Mouse (Mus musculus) forebrain, postnatal 0 days (tissue): Measurements from ENCODE around the gene Dgkk. TPM values are rescaled to one million over a fixed set of nuclear protein-coding genes. Genes with fewer than 3 reads are reported as not detected.

ENCODE experiments used
- ATAC-seq: fragments of 200-750 bp; cut with Nextera tagmentation; 2 replicates; pipeline ENCODE4 v1.8.0; 2017; ENCODE audit warnings: mild to moderate bottlenecking, moderate library complexity
- DNase-seq: peaks from one replicate; pipeline ENCODE4 v3.0.0-alpha.2; 2015
- H3K27ac ChIP-seq: fragments of 300-500 bp; sonication (generic); 2 replicates; pipeline ENCODE4 v1.5.1; 2014; ENCODE audit warnings: low read depth, mild to moderate bottlenecking, antibody characterized with exemption, low read length, moderate library complexity, mixed read lengths
- H3K27me3 ChIP-seq: fragments of 300-500 bp; sonication (generic); 2 replicates; pipeline ENCODE4 v1.6.1; 2014; ENCODE audit warnings: mild to moderate bottlenecking, low read length, mixed read lengths; ENCODE audit not compliant: insufficient read depth
- H3K36me3 ChIP-seq: fragments of 300-500 bp; sonication (generic); 2 replicates; pipeline ENCODE4 v1.6.1; 2014; ENCODE audit warnings: mild to moderate bottlenecking, moderate library complexity; ENCODE audit not compliant: insufficient read depth
- H3K4me1 ChIP-seq: fragments of 300-500 bp; sonication (generic); 2 replicates; pipeline ENCODE4 v1.6.1; 2014; ENCODE audit warnings: antibody characterized with exemption; ENCODE audit not compliant: insufficient read depth
- H3K4me2 ChIP-seq: fragments of 300-500 bp; sonication (generic); 2 replicates; pipeline ENCODE4 v1.6.1; 2014; ENCODE audit warnings: low read depth, mild to moderate bottlenecking, moderate library complexity
- H3K4me3 ChIP-seq: fragments of 300-500 bp; sonication (generic); 2 replicates; pipeline ENCODE4 v1.5.1; 2014; ENCODE audit warnings: low read depth, low read length, mixed read lengths
- H3K9ac ChIP-seq: fragments of 300-500 bp; sonication (generic); 2 replicates; pipeline ENCODE4 v1.6.1; 2014; ENCODE audit warnings: mild to moderate bottlenecking
- H3K9me3 ChIP-seq: fragments of 300-500 bp; sonication (generic); 2 replicates; pipeline ENCODE4 v1.6.1; 2016; ENCODE audit warnings: low read length
- CTCF ChIP-seq: sonication (generic); IDR thresholded peaks from 2 replicates; pipeline ENCODE4 v1.5.1; 2016; ENCODE audit warnings: antibody characterized with exemption, control low read depth, low read depth
- WGBS: fragments of 180-500 bp; shearing (Covaris S2); extraction: QIAGEN DNeasy Blood & Tissue Kit; methylation state at CpG from one replicate; pipeline ENCODE4 v1.1.7; 2014; 5-methylcytosine and 5-hydroxymethylcytosine counted together
- polyA plus RNA-seq: library from polyadenylated mRNA; unstranded; fragments of >200 nt; fragmentation: Nextera tagmentation; extraction: Ambion mirVana; gene quantifications from 2 replicates; pipeline ENCODE4 v1.2.1, GENCODE M21; 2015
- total RNA-seq: library from RNA; depleted of rRNA; stranded (reverse); fragments of >200 nt; gene quantifications from 2 replicates; pipeline ENCODE4 v1.2.3, GENCODE M21; 2014

Dgkk gene
- total and polyA plus RNA-seq, 2 experiments from 2014 or later: 1.4 to 3.3 TPM

GRCm38 (mm10) chrX:6832553-6832952 is 53.4 kb downstream of the Dgkk start:
- Histone ChIP-seq H3K4me2 (no peak overlapping the region), H3K9me3 (no peaks in the 10 kb centered on the region), H3K27me3 (no peaks in the 10 kb centered on the region), H3K27ac (no peak overlapping the region), H3K4me3 (no peak overlapping the region), H3K4me1 (no peaks in the 10 kb centered on the region), H3K9ac (no peak overlapping the region), H3K36me3 (no peaks in the 10 kb centered on the region)
- ATAC-seq (no peak), DNase-seq (no peak)
- WGBS: 51% methylated on average over 2 of the region's 2 CpGs
- TF ChIP-seq CTCF: peak; percentile 21; the same call in 1 of the 2 replicates

GRCm38 (mm10) chrX:6853466-6853865 is 74.4 kb downstream of the Dgkk start:
- Histone ChIP-seq H3K9ac (no peak overlapping the region), H3K27ac (no peak overlapping the region), H3K36me3 (no peaks in the 10 kb centered on the region), H3K4me1 (no peaks in the 10 kb centered on the region), H3K4me2 (no peak overlapping the region), H3K4me3 (no peak overlapping the region), H3K27me3 (no peaks in the 10 kb centered on the region), H3K9me3 (no peaks in the 10 kb centered on the region)
- DNase-seq: no peak
- no peak for ATAC-seq
- no peak for TF ChIP-seq CTCF
- WGBS: 56% methylated on average over 3 of the region's 3 CpGs

GRCm38 (mm10) chrX:6854136-6854535 is 75.0 kb downstream of the Dgkk start:
- no peak overlapping the region for H3K4me3 ChIP-seq
- 88% methylated on average over 5 of the region's 5 CpGs for WGBS
- no peaks in the 10 kb centered on the region for H3K4me1 ChIP-seq
- ATAC-seq (no peak), DNase-seq (no peak)
- H3K9me3 ChIP-seq: no peaks in the 10 kb centered on the region
- no peaks in the 10 kb centered on the region for H3K36me3 ChIP-seq
- no peaks in the 10 kb centered on the region for H3K27me3 ChIP-seq
- H3K27ac ChIP-seq: no peak overlapping the region
- TF ChIP-seq CTCF: no peak
- H3K4me2 ChIP-seq: no peak overlapping the region
- H3K9ac ChIP-seq: no peak overlapping the region

- ATAC-seq (peak; percentile 59), DNase-seq (peak; percentile 4)
- H3K9ac ChIP-seq: no peak overlapping the region
- 0 out of 2 replicates have a peak, but pooled peaks have one; percentile 10 for TF ChIP-seq CTCF
- no peak overlapping the region for H3K4me3 ChIP-seq
- H3K27me3 ChIP-seq: no peaks in the 10 kb centered on the region
- no peaks in the 10 kb centered on the region for H3K4me1 ChIP-seq
- H3K4me2 ChIP-seq: no peak overlapping the region
- H3K36me3 ChIP-seq: no peaks in the 10 kb centered on the region
- WGBS: 26% methylated on average over 5 of the region's 5 CpGs
- H3K27ac ChIP-seq: no peak overlapping the region
- H3K9me3 ChIP-seq: no peaks in the 10 kb centered on the region
Measured at GRCm38 (mm10) chrX:6893933-6894332, 114.8 kb downstream of the Dgkk start.

- H3K4me2 ChIP-seq: no peak overlapping the region
- H3K36me3 ChIP-seq: no peaks in the 10 kb centered on the region
- no peaks in the 10 kb centered on the region for H3K4me1 ChIP-seq
- ATAC-seq (no peak), DNase-seq (no peak)
- no peak overlapping the region for H3K27ac ChIP-seq
- H3K27me3 ChIP-seq: no peaks in the 10 kb centered on the region
- H3K9me3 ChIP-seq: no peaks in the 10 kb centered on the region
- 89% methylated on average over 2 of the region's 2 CpGs for WGBS
- H3K4me3 ChIP-seq: no peak overlapping the region
- no peak overlapping the region for H3K9ac ChIP-seq
- TF ChIP-seq CTCF: no peak
Measured at GRCm38 (mm10) chrX:6911047-6911446, 131.9 kb downstream of the Dgkk start.

- Histone ChIP-seq H3K9me3 (no peaks in the 10 kb centered on the region), H3K9ac (no peak overlapping the region), H3K4me3 (no peak overlapping the region), H3K4me2 (no peak overlapping the region), H3K36me3 (no peaks in the 10 kb centered on the region), H3K4me1 (no peaks in the 10 kb centered on the region), H3K27ac (no peak overlapping the region), H3K27me3 (no peaks in the 10 kb centered on the region)
- TF ChIP-seq CTCF: peak; percentile 22; the same call in 1 of the 2 replicates
- 69% methylated on average over 5 of the region's 5 CpGs for WGBS
- no peak for DNase-seq
- ATAC-seq: no peak
Measured at GRCm38 (mm10) chrX:6922165-6922564, 143.1 kb downstream of the Dgkk start.

- H3K4me1 ChIP-seq: no peaks in the 10 kb centered on the region
- WGBS: 75% methylated on average over 4 of the region's 4 CpGs
- no peak for DNase-seq
- no peaks in the 10 kb centered on the region for H3K36me3 ChIP-seq
- H3K4me3 ChIP-seq: no peak overlapping the region
- no peak for ATAC-seq
- no peak overlapping the region for H3K4me2 ChIP-seq
- TF ChIP-seq CTCF: no peak
- H3K27me3 ChIP-seq: no peaks in the 10 kb centered on the region
- H3K27ac ChIP-seq: no peak overlapping the region
- H3K9me3 ChIP-seq: no peaks in the 10 kb centered on the region
- no peak overlapping the region for H3K9ac ChIP-seq
Measured at GRCm38 (mm10) chrX:6926224-6926623, 147.1 kb downstream of the Dgkk start.

GRCm38 (mm10) chrX:6968598-6968997 is 189.5 kb downstream of the Dgkk start:
- Histone ChIP-seq H3K4me1 (no peaks in the 10 kb centered on the region), H3K4me3 (no peak overlapping the region), H3K27ac (no peak overlapping the region), H3K36me3 (no peaks in the 10 kb centered on the region), H3K27me3 (no peaks in the 10 kb centered on the region), H3K4me2 (no peak overlapping the region), H3K9ac (no peak overlapping the region), H3K9me3 (no peaks in the 10 kb centered on the region)
- TF ChIP-seq CTCF: no peak
- ATAC-seq: no peak
- WGBS: 92% methylated on average over 3 of the region's 3 CpGs
- DNase-seq: no peak
